Mouse (Mus musculus): ENCODE measurements around the gene Nr2f6. TPM values are rescaled to one million over a fixed set of nuclear protein-coding genes. Genes with fewer than 3 reads are reported as not detected.
"Not testable (repeated sequence)": the region's sequence is repeated elsewhere in the genome, so short reads cannot be mapped to it uniquely, and the experiment has no call there.

The Nr2f6 gene
- polyA plus RNA-seq, 1 experiment from 2014 or later, result 24.1 TPM

GRCm38 (mm10) chr8:71351117-71351516, 30.6 kb downstream of the Nr2f6 start:
- Histone ChIP-seq H3K4me1 (ENCODE audit: control insufficient read depth, insufficient read depth, low read length) (no peaks in the 10 kb centered on the region), H3K9ac (ENCODE audit: low read length) (no peak overlapping the region), H3K4me2 (ENCODE audit: low read depth, low read length) (no peak overlapping the region), H3K27me3 (ENCODE audit: control insufficient read depth, insufficient read depth, low read length) (no peaks in the 10 kb centered on the region), H3K4me3 (replicated peaks; ENCODE audit: low read length) (no peak overlapping the region), H3K27ac (ENCODE audit: low read length) (no peak overlapping the region), H3K9me3 (replicated peaks; ENCODE audit: control insufficient read depth, low read length) (no peaks in the 10 kb centered on the region), H3K36me3 (ENCODE audit: control insufficient read depth, insufficient read depth, low read length) (peaks cover 26% of the 10 kb centered on the region)
- no peak for ATAC-seq (ENCODE audit: insufficient read depth, low FRiP score)
- 59% methylated on average over 3 of the region's 3 CpGs for WGBS

DNA sequence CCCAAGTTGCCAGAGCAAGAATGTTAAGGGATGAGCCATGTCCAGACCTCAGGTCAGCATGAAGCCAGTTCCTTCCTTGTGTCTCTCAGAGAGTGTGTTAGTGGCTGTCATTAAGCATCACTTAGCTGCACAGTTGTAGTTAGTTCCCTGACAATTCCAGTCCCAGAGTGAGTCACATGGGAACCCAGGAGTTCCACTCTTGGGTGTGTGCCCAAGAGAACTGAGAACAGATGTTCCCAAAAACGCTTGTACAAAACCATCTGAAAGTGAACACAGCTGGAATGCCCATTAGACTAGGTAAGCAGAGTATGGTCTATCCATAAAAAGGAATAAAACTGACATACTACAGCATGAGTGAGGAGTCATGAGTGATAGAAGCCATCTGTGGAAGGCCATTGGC, 35.2 kb downstream of the Nr2f6 start:
- H3K9me3 ChIP-seq (replicated peaks; ENCODE audit: control insufficient read depth, low read length), result no peaks in the 10 kb centered on the region
- no peaks in the 10 kb centered on the region for H3K4me1 ChIP-seq (ENCODE audit: control insufficient read depth, insufficient read depth, low read length)
- no peak overlapping the region for H3K4me3 ChIP-seq (replicated peaks; ENCODE audit: low read length)
- H3K9ac ChIP-seq (ENCODE audit: low read length), result no peak overlapping the region
- H3K27ac ChIP-seq (ENCODE audit: low read length), result no peak overlapping the region
- WGBS, result 74% methylated on average over 1 of the region's 1 CpGs
- H3K36me3 ChIP-seq (ENCODE audit: control insufficient read depth, insufficient read depth, low read length), result peaks cover 32% of the 10 kb centered on the region
- no peak overlapping the region for H3K4me2 ChIP-seq (ENCODE audit: low read depth, low read length)
- no peak for ATAC-seq (ENCODE audit: insufficient read depth, low FRiP score)
- H3K27me3 ChIP-seq (ENCODE audit: control insufficient read depth, insufficient read depth, low read length), result no peaks in the 10 kb centered on the region

DNA sequence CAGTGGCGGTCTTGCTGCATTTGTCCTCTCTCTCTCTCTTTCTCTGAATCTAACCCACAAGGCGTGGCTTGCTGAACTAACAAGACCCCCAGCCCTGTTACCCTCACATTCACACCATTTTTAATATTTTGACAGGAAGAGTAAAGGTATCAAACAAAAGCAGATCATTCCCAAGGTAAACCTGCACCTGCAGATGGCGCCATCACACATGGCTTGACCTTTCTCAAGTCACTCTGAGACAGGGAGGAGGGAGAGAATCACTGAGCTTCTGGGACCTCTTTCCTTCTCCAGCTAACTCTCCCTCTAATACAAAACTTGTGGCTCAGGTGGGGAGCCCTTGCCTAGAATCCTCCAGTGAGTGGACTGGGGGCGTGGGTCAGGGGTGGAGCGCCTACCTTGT, 41.1 kb downstream of the Nr2f6 start:
- ATAC-seq (ENCODE audit: insufficient read depth, low FRiP score), result no peak
- H3K4me3 ChIP-seq (replicated peaks; ENCODE audit: low read length), result no peak overlapping the region
- H3K9me3 ChIP-seq (replicated peaks; ENCODE audit: control insufficient read depth, low read length), result no peaks in the 10 kb centered on the region
- H3K27me3 ChIP-seq (ENCODE audit: control insufficient read depth, insufficient read depth, low read length), result no peaks in the 10 kb centered on the region
- H3K27ac ChIP-seq (ENCODE audit: low read length), result no peak overlapping the region
- H3K9ac ChIP-seq (ENCODE audit: low read length), result no peak overlapping the region
- H3K4me1 ChIP-seq (ENCODE audit: control insufficient read depth, insufficient read depth, low read length), result no peaks in the 10 kb centered on the region
- 0 out of 2 replicates have a peak, but pooled peaks cover 15% of the 10 kb centered on the region for H3K36me3 ChIP-seq (ENCODE audit: control insufficient read depth, insufficient read depth, low read length)
- H3K4me2 ChIP-seq (ENCODE audit: low read depth, low read length), result no peak overlapping the region
- WGBS, result 71% methylated on average over 5 of the region's 5 CpGs

DNA sequence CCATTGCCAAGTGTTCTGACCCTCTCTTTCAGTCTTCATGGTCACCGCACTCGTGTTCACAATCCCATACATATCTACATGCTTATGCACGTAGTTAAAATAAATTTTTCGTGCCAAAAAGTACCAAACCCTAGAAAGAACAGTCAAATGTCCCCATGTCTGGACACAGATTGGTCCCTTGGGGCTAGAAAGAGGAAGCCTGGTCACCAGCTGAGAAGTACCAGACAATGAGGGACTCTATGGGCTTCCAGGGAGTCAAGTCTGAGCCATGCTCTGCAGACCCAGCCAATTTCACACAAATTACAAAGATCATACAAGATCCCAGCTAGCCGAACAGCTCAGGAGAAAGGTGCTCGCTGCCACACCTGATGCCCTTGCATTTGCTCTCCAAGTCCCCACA, 43.9 kb downstream of the Nr2f6 start:
- not testable (repeated sequence) for H3K4me1 ChIP-seq (ENCODE audit: control insufficient read depth, insufficient read depth, low read length); H3K9ac ChIP-seq (ENCODE audit: low read length); H3K4me3 ChIP-seq (replicated peaks; ENCODE audit: low read length); ATAC-seq (ENCODE audit: insufficient read depth, low FRiP score); H3K4me2 ChIP-seq (ENCODE audit: low read depth, low read length); H3K27me3 ChIP-seq (ENCODE audit: control insufficient read depth, insufficient read depth, low read length); H3K9me3 ChIP-seq (replicated peaks; ENCODE audit: control insufficient read depth, low read length); H3K27ac ChIP-seq (ENCODE audit: low read length); H3K36me3 ChIP-seq (ENCODE audit: control insufficient read depth, insufficient read depth, low read length)
- 93% methylated on average over 6 of the region's 6 CpGs for WGBS

DNA sequence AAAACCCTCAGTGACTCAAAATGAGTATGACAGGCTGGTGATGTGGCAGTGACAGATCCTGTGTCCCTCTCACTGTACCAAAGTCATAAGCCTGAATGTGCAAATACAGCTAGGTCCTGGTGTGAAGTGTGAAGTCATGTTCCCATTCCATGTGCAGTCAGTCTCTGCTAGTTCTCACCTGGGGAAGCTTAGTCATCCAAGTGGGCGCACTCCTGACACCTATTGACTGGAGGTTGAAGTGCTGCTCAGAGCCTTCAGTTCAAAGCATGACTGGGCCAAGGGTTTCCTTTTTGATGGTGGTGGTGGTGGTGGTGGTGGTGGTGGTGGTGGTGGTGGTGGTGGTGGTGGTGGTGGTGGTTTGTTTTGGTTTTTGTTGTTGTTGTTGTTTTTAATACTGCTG, 56.9 kb downstream of the Nr2f6 start:
- H3K4me2 ChIP-seq (ENCODE audit: low read depth, low read length), result no peak overlapping the region
- H3K4me3 ChIP-seq (replicated peaks; ENCODE audit: low read length), result no peak overlapping the region
- H3K9ac ChIP-seq (ENCODE audit: low read length), result no peak overlapping the region
- no peak overlapping the region for H3K27ac ChIP-seq (ENCODE audit: low read length)
- H3K9me3 ChIP-seq (replicated peaks; ENCODE audit: control insufficient read depth, low read length), result no peaks in the 10 kb centered on the region
- 85% methylated on average over 1 of the region's 1 CpGs for WGBS
- ATAC-seq (ENCODE audit: insufficient read depth, low FRiP score), result no peak
- no peaks in the 10 kb centered on the region for H3K4me1 ChIP-seq (ENCODE audit: control insufficient read depth, insufficient read depth, low read length)
- no peaks in the 10 kb centered on the region for H3K27me3 ChIP-seq (ENCODE audit: control insufficient read depth, insufficient read depth, low read length)
- H3K36me3 ChIP-seq (ENCODE audit: control insufficient read depth, insufficient read depth, low read length), result peaks cover 13% of the 10 kb centered on the region; the same call in 1 of the 2 replicates

Other genes starting within 250 kb of the Nr2f6 start
- gene Myo9b, start 109.2 kb downstream of the Nr2f6 start, polyA plus RNA-seq (2015; fragmentation: Nextera tagmentation; extraction: Ambion mirVana), result 18.7 and 19.1 TPM in 2 replicates
- gene Haus8, start 109.0 kb downstream of the Nr2f6 start, polyA plus RNA-seq (2015; fragmentation: Nextera tagmentation; extraction: Ambion mirVana), result 46.4 and 55.4 TPM in 2 replicates
- 90.2 and 91.5 TPM in 2 replicates for gene Use1, start 15.1 kb downstream of the Nr2f6 start, polyA plus RNA-seq (2015; fragmentation: Nextera tagmentation; extraction: Ambion mirVana)
- gene Ocel1, start 10.7 kb downstream of the Nr2f6 start, polyA plus RNA-seq (2015; fragmentation: Nextera tagmentation; extraction: Ambion mirVana), result 5.6 and 6.5 TPM in 2 replicates
- 12.7 and 12.8 TPM in 2 replicates for gene Ushbp1, start 13.8 kb upstream of the Nr2f6 start, polyA plus RNA-seq (2015; fragmentation: Nextera tagmentation; extraction: Ambion mirVana)
- gene Babam1, start 14.9 kb upstream of the Nr2f6 start, polyA plus RNA-seq (2015; fragmentation: Nextera tagmentation; extraction: Ambion mirVana), result 72.2 and 77.4 TPM in 2 replicates
- gene Ankle1, start 24.1 kb upstream of the Nr2f6 start, polyA plus RNA-seq (2015; fragmentation: Nextera tagmentation; extraction: Ambion mirVana), result 38.7 and 42.5 TPM in 2 replicates
- 23.5 and 27.5 TPM in 2 replicates for gene Abhd8, start 81.7 kb upstream of the Nr2f6 start, polyA plus RNA-seq (2015; fragmentation: Nextera tagmentation; extraction: Ambion mirVana)
- gene Mrpl34, start 83.0 kb upstream of the Nr2f6 start, polyA plus RNA-seq (2015; fragmentation: Nextera tagmentation; extraction: Ambion mirVana), result 126 and 148 TPM in 2 replicates
- 87.1 and 89.1 TPM in 2 replicates for gene Dda1, start 87.2 kb upstream of the Nr2f6 start, polyA plus RNA-seq (2015; fragmentation: Nextera tagmentation; extraction: Ambion mirVana)
- 0.26 and 0.27 TPM in 2 replicates for gene Ano8, start 104.0 kb upstream of the Nr2f6 start, polyA plus RNA-seq (2015; fragmentation: Nextera tagmentation; extraction: Ambion mirVana)
- gene Gtpbp3, start 106.1 kb upstream of the Nr2f6 start, polyA plus RNA-seq (2015; fragmentation: Nextera tagmentation; extraction: Ambion mirVana), result 11.0 and 14.8 TPM in 2 replicates
- 79.7 and 81.8 TPM in 2 replicates for gene Plvap, start 129.8 kb upstream of the Nr2f6 start, polyA plus RNA-seq (2015; fragmentation: Nextera tagmentation; extraction: Ambion mirVana)
- 0.32 and 0.40 TPM in 2 replicates for gene Ccdc194, start 143.8 kb upstream of the Nr2f6 start, polyA plus RNA-seq (2015; fragmentation: Nextera tagmentation; extraction: Ambion mirVana)
- 39.9 and 46.5 TPM in 2 replicates for gene Bst2, start 155.5 kb upstream of the Nr2f6 start, polyA plus RNA-seq (2015; fragmentation: Nextera tagmentation; extraction: Ambion mirVana)
- gene Mvb12a, start 161.0 kb upstream of the Nr2f6 start, polyA plus RNA-seq (2015; fragmentation: Nextera tagmentation; extraction: Ambion mirVana), result 101 and 103 TPM in 2 replicates
- 2.9 and 3.2 TPM in 2 replicates for gene Tmem221, start 176.9 kb upstream of the Nr2f6 start, polyA plus RNA-seq (2015; fragmentation: Nextera tagmentation; extraction: Ambion mirVana)
- gene Nxnl1, start 184.6 kb upstream of the Nr2f6 start, polyA plus RNA-seq (2015; fragmentation: Nextera tagmentation; extraction: Ambion mirVana), result 0.08 TPM in 1 of 2 replicates, not detected in the other
- 35.2 and 41.4 TPM in 2 replicates for gene Slc27a1, start 186.9 kb upstream of the Nr2f6 start, polyA plus RNA-seq (2015; fragmentation: Nextera tagmentation; extraction: Ambion mirVana)
- gene Pgls, start 210.2 kb upstream of the Nr2f6 start, polyA plus RNA-seq (2015; fragmentation: Nextera tagmentation; extraction: Ambion mirVana), result 200 and 206 TPM in 2 replicates
- 3.2 and 4.0 TPM in 2 replicates for gene Fam129c, start 215.7 kb upstream of the Nr2f6 start, polyA plus RNA-seq (2015; fragmentation: Nextera tagmentation; extraction: Ambion mirVana)
- gene Colgalt1, start 229.0 kb upstream of the Nr2f6 start, polyA plus RNA-seq (2015; fragmentation: Nextera tagmentation; extraction: Ambion mirVana), result 60.1 and 69.2 TPM in 2 replicates

Measured in stomach, embryonic 16.5 days (tissue).